Mouse (Mus musculus) natural killer cell, adult 2 months (primary cell): ENCODE measurements around the gene Gpr132.
"Not testable (repeated sequence)": the region's sequence is repeated elsewhere in the genome, so short reads cannot be mapped to it uniquely, and the experiment has no call there.

Source experiments
- DNase-seq, 2 experiments: peaks; one replicate each; pipeline ENCODE4 v3.0.0; 2022; ENCODE audit warnings: low spot score in 2 of 2

The Gpr132 gene

GRCm38 (mm10) chr12:112820401-112820999, 47.5 kb downstream of the Gpr132 start:
- DNase-seq: no peak

- DNase-seq: no peak
These were observed 48.9 kb downstream of the Gpr132 start for GRCm38 (mm10) chr12:112819057-112819662.

GRCm38 (mm10) chr12:112816866-112817265, 51.2 kb downstream of the Gpr132 start:
- not testable (repeated sequence) for DNase-seq

- DNase-seq: peak; percentile 44 to 65
These were observed 51.7 kb downstream of the Gpr132 start for GRCm38 (mm10) chr12:112816294-112816693.

- DNase-seq: no peak
These were observed 53.2 kb downstream of the Gpr132 start for GRCm38 (mm10) chr12:112814682-112815470.

- no peak for DNase-seq
These were observed 54.7 kb downstream of the Gpr132 start for GRCm38 (mm10) chr12:112813370-112813769.

GRCm38 (mm10) chr12:112810092-112810885, 57.7 kb downstream of the Gpr132 start:
- peak; percentile 43 to 70 for DNase-seq

- no peak for DNase-seq
These were observed 58.4 kb downstream of the Gpr132 start for GRCm38 (mm10) chr12:112809641-112810040.

GRCm38 (mm10) chr12:112808587-112809364, 59.3 kb downstream of the Gpr132 start, which contains the start of gene Clba1:
TSS of gene Clba1 (plus strand) at chr12:112808937.
- peak; percentile 78 to 86 for DNase-seq

- DNase-seq: no peak
These were observed 59.8 kb downstream of the Gpr132 start for GRCm38 (mm10) chr12:112808212-112808586.

GRCm38 (mm10) chr12:112807796-112808195, 60.2 kb downstream of the Gpr132 start:
- DNase-seq: no peak

- no peak for DNase-seq
These were observed 62.0 kb downstream of the Gpr132 start for GRCm38 (mm10) chr12:112806044-112806443.

- DNase-seq: no peak
These were observed 64.0 kb downstream of the Gpr132 start for GRCm38 (mm10) chr12:112804046-112804445.

- no peak for DNase-seq
These were observed 65.1 kb downstream of the Gpr132 start for GRCm38 (mm10) chr12:112802917-112803316.

- no peak for DNase-seq
These were observed 65.9 kb downstream of the Gpr132 start, which contains the start of gene Ahnak2 for GRCm38 (mm10) chr12:112801864-112802846. TSS of gene Ahnak2 (minus strand) at chr12:112802657.
